Mouse (Mus musculus): ENCODE measurements around the gene Trim71.

DNA sequence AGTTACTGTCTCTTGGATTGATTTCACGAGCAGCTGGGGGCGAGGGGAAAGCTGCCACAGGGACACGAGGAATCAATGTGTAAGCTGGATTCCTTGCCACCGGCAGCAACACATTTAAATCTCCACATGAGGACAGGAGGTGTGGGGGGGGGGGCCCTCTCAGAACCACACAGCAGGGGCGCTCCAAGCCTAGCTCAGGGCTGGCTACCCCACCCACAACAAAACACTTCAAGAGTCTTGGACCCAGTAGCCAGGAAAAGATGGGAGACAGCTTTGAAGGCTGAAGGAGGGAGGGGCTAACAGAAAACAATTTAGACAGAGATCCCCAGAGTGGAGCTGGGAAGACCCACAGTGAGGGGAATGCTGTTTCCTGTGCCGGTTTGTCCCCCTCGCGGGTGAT is 38.3 kb downstream of the Trim71 start:
- TF ChIP-seq GATA1 (IDR thresholded peaks at IDR 0.05; ENCODE audit: borderline replicate concordance, low read length) (no peak), FLI1 (IDR thresholded peaks at IDR 0.05; ENCODE audit: low read length) (no peak)
